Mouse (Mus musculus) forebrain, embryonic 16.5 days (tissue): ENCODE data around the gene Ptgir. TPM values are rescaled to one million over a fixed set of nuclear protein-coding genes. Genes with fewer than 3 reads are reported as not detected.

Source experiments
- polyA plus RNA-seq: library from polyadenylated mRNA; unstranded; fragments of >200 nt; fragmentation: Nextera tagmentation; extraction: Ambion mirVana; gene quantifications from 2 replicates; pipeline ENCODE4 v1.2.1, GENCODE M21; 2015

Gene Ptgir
- polyA plus RNA-seq, 1 experiment from 2014 or later = 0.15 TPM

Other genes starting within 250 kb of the Ptgir start
- not detected in 2 replicates for gene Ceacam15, start 230.8 kb upstream of the Ptgir start, polyA plus RNA-seq
- gene Ceacam9, start 184.6 kb upstream of the Ptgir start, polyA plus RNA-seq = 0.15 and 0.20 TPM in 2 replicates
- 364 and 377 TPM in 2 replicates for gene Ap2s1, start 168.1 kb upstream of the Ptgir start, polyA plus RNA-seq
- gene Slc1a5, start 125.2 kb upstream of the Ptgir start, polyA plus RNA-seq = 9.8 and 10.7 TPM in 2 replicates
- 189 and 204 TPM in 2 replicates for gene Strn4, start 90.6 kb upstream of the Ptgir start, polyA plus RNA-seq
- 23.1 and 29.0 TPM in 2 replicates for gene Fkrp, start 89.8 kb upstream of the Ptgir start, polyA plus RNA-seq
- 6.6 TPM in 2 replicates for gene Prkd2, start 63.6 kb upstream of the Ptgir start, polyA plus RNA-seq
- gene Dact3, start 31.2 kb upstream of the Ptgir start, polyA plus RNA-seq = 2.1 and 2.6 TPM in 2 replicates
- gene Gng8, start 14.7 kb upstream of the Ptgir start, polyA plus RNA-seq = 1.9 and 4.5 TPM in 2 replicates
- 308 and 333 TPM in 2 replicates for gene Calm3, start 17.6 kb downstream of the Ptgir start, polyA plus RNA-seq
- 85.3 and 118 TPM in 2 replicates for gene Pnmal2, start 38.2 kb downstream of the Ptgir start, polyA plus RNA-seq
- 50.1 and 60.9 TPM in 2 replicates for gene Pnmal1, start 53.2 kb downstream of the Ptgir start, polyA plus RNA-seq
- gene Gm42372, start 76.6 kb downstream of the Ptgir start, polyA plus RNA-seq = 3.7 and 4.1 TPM in 2 replicates
- 7.3 and 8.9 TPM in 2 replicates for gene Ccdc8, start 86.2 kb downstream of the Ptgir start, polyA plus RNA-seq
- 115 and 121 TPM in 2 replicates for gene Ppp5c, start 121.4 kb downstream of the Ptgir start, polyA plus RNA-seq
- gene Hif3a, start 155.9 kb downstream of the Ptgir start, polyA plus RNA-seq = 4.4 TPM in 2 replicates
- gene Psg16, start 167.6 kb downstream of the Ptgir start, polyA plus RNA-seq = 2.2 and 3.4 TPM in 2 replicates
- not detected in 2 replicates for gene Ceacam3, start 243.8 kb downstream of the Ptgir start, polyA plus RNA-seq